Mouse (Mus musculus): ENCODE results near the gene Six1.

GRCm38 (mm10) chr12:73094189-73094588 is 40.5 kb upstream of the Six1 start:
- TF ChIP-seq CTCF (IDR thresholded peaks at IDR 0.05) (no peak), POLR2A (IDR thresholded peaks at IDR 0.05; ENCODE audit: insufficient read depth, low read depth, low read length) (no peak), EP300 (IDR thresholded peaks at IDR 0.05; ENCODE audit: insufficient read depth, low read depth, low read length) (no peak)
